Mouse (Mus musculus): ENCODE results near the gene Cd274.

The Cd274 gene

GRCm38 (mm10) chr19:29364076-29364475 lies 3.2 kb upstream of the Cd274 start:
- DNase-seq (ENCODE audit: low read depth, low spot score), result peak; percentile 46

DNA sequence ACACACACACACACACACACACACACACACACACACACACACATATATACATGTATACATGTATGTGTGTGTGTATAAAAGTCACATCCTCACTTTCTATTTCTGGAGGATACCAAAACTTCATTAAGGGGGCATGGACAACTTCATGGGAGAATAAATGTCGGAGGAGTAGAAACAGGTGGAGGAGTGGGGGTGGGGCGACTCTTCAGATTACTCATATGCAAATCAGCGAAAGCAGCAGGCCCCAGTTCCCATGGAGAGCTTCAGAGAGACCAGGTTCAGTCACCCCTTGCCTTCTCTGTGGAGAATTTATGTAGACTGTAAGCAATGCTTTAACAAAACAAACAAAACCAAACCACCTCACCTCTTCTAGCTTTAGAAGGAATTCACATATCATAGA lies 2.1 kb upstream of the Cd274 start:
- peak; percentile 79 for DNase-seq (ENCODE audit: low read depth, low spot score)

DNA sequence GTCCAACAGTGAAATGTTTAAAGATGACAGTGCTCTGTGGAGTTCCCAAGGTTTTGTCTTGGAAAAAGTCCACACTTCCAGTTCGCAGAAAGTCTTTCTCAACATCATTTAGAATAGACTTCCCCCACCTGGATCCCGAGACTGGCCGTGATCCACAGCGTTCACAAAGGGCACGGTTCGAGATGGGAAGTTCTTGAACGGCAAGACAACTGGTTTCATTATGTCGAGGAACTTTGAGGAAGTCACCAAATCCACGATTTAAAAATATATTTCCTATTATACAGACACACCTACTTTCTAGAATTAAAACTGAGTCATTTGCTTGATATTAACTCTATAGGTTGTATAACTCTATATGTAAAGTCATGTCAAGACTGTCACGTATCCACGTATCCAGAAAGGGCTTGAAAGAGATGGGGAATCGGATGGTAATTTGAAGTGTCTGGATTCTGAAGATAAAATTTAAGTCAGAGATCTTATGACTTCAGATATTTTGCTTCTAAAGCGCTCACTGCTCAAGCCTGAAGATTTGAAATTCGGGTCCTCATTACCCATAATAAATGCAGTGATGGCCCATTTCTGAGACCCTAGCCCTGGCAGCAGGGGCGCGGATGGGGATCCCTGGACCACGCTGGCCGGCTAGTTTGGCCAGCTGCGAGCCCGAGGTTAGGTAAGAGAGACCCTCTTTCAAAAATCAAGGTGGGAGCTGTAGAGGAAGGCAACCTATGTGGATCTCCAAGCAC lies 858 bp upstream of the Cd274 start:
- DNase-seq (ENCODE audit: low read depth, low spot score), result peak; percentile 20

GRCm38 (mm10) chr19:29368041-29368440 lies 786 bp downstream of the Cd274 start:
- peak; percentile 15 for DNase-seq (ENCODE audit: low read depth, low spot score)

GRCm38 (mm10) chr19:29368671-29369309 lies 1.5 kb downstream of the Cd274 start:
- peak; percentile 34 for DNase-seq (ENCODE audit: low read depth, low spot score)

GRCm38 (mm10) chr19:29370112-29370511 lies 2.9 kb downstream of the Cd274 start:
- DNase-seq (ENCODE audit: low read depth, low spot score), result peak; percentile 26

- DNase-seq (ENCODE audit: low read depth, low spot score), result peak; percentile 28
Measured at GRCm38 (mm10) chr19:29370545-29371283, 3.5 kb downstream of the Cd274 start.

- DNase-seq (ENCODE audit: low read depth, low spot score), result peak; percentile 71
Measured at GRCm38 (mm10) chr19:29371284-29372081, 4.2 kb downstream of the Cd274 start.

- DNase-seq (ENCODE audit: low read depth, low spot score), result no peak
Measured at GRCm38 (mm10) chr19:29372138-29372537, 4.9 kb downstream of the Cd274 start.

- peak; percentile 24 for DNase-seq (ENCODE audit: low read depth, low spot score)
Measured at GRCm38 (mm10) chr19:29372621-29373020, 5.4 kb downstream of the Cd274 start.

DNA sequence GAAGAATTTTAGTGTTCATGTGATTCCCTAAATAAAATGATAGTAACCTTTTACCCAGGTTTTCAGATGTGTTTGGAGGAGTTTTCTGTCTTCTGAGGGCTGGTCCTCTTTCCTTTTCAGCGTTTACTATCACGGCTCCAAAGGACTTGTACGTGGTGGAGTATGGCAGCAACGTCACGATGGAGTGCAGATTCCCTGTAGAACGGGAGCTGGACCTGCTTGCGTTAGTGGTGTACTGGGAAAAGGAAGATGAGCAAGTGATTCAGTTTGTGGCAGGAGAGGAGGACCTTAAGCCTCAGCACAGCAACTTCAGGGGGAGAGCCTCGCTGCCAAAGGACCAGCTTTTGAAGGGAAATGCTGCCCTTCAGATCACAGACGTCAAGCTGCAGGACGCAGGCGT lies 6.2 kb downstream of the Cd274 start:
- no peak for DNase-seq (ENCODE audit: low read depth, low spot score)

DNA sequence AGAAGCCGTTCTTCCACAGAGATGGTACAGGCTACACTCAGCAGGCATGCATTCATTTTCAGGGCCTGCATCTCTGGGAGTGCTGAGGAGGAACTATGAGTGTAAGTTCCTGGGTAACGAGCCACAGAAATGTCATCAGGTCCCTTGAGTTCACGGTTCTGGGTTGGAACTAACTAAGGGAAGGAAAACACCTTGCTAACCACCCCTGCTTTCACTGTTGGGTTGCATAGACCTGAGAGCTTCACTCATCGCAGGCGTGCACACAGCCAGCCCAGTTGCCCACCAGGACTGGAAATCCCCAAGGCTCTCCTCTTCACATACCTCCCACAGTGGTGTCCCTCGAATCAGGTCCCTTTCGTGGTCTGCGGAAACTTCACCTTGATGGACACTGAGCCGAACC lies 7.7 kb downstream of the Cd274 start:
- DNase-seq (ENCODE audit: low read depth, low spot score), result peak; percentile 25

DNA sequence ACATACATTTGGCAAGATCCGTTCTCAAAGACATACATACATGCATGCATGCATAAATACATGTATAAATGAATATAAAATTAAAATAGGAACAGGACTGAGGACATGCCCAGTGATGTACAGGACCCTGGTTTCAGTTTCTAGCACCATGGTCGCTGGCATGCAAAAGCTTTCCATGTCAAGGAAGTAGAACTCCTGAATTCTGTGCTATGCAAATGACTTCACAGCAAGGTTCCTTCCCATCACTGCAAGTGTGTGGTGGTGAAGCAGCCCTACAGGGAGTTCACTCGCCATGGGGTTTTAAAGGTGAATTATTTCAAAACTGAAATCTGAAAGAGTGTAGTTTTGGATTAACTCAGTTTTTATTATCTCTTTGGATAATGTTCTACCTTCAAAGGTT lies 9.1 kb downstream of the Cd274 start:
- no peak for DNase-seq (ENCODE audit: low read depth, low spot score)

DNA sequence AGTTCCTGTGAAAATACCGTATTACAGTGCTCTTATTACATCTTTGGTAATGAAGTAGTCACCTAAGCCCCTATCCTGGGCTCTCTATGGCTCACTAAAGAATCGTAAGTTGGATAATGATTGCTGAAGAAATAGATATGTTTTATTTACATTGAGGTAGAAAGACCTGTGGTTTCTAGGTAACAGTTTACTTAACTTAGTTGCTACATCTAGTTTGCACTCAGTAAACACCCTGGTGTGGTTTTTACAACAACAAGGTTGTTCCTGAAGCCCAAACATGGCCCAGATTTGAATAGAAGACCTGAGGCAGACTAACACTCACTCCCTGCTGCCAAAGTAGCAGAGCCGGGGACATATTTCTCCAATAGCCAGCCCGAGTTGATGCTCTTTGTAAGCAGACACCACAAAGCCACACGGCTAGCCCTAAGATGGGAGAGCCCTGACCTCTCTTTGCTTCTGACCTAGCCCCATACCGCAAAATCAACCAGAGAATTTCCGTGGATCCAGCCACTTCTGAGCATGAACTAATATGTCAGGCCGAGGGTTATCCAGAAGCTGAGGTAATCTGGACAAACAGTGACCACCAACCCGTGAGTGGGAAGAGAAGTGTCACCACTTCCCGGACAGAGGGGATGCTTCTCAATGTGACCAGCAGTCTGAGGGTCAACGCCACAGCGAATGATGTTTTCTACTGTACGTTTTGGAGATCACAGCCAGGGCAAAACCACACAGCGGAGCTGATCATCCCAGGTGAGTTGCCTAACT lies 12.8 kb downstream of the Cd274 start:
- no peak for DNase-seq (ENCODE audit: low read depth, low spot score)

DNA sequence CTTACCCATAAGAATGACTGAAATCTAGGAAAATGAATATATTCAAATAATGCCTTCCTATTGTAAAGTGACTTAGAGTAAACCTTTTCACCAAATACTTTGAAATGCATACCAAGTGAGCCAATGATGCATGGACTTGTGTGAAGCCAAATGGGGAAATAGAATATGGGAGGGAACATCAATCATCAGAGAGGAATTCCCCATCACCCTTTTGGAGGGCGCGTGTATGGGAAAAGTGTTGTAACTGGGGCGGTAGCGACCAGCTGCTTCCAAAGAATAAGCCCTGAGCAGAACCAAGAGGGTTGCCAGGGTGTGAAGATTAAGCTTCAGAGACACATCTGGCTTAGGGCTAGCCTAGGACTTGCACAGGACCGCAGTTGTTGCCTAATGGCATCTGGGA lies 16.1 kb downstream of the Cd274 start:
- DNase-seq (ENCODE audit: low read depth, low spot score), result no peak

DNA sequence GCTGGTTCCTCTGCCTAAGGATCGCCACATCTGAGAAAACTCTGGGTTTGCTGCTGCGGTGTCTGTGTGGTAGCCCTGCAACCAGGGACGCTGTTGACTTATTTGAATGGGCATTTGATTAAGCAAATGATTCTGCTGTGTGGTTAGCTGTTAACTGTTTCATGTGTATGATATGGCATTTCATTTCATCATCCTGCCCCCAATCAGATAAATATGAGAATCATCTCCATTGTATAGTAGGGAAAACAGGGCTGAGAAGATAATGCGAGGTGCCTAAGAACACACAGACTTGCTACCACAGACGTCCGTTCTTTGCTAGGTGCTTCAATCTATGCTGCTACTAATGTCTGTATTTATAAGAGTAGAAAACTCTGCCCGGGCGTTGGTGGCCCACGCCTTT lies 17.2 kb downstream of the Cd274 start:
- DNase-seq (ENCODE audit: low read depth, low spot score), result no peak

- DNase-seq (ENCODE audit: low read depth, low spot score), result no peak
Measured at GRCm38 (mm10) chr19:29384994-29385393, 17.7 kb downstream of the Cd274 start.

GRCm38 (mm10) chr19:29385822-29386221 lies 18.6 kb downstream of the Cd274 start:
- DNase-seq (ENCODE audit: low read depth, low spot score), result no peak

DNA sequence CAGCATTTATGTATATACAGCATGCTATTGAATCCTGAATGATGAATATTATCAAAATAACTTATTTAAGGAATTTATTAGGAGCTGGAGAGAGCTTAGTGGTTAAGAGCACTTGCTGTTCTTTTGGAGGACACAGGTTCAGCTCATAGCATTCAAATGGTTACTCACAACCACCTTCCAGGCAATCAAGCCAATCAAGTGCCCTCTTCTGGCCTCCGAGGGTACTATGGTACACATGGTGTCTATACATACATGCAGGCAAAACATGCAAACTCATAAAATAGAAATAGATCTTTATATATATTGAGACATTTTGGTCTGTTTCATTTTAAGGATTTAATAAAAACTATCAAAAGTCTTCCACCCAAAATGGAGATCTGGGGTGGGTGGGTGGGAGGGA lies 21.6 kb downstream of the Cd274 start:
- no peak for DNase-seq (ENCODE audit: low read depth, low spot score)

DNA sequence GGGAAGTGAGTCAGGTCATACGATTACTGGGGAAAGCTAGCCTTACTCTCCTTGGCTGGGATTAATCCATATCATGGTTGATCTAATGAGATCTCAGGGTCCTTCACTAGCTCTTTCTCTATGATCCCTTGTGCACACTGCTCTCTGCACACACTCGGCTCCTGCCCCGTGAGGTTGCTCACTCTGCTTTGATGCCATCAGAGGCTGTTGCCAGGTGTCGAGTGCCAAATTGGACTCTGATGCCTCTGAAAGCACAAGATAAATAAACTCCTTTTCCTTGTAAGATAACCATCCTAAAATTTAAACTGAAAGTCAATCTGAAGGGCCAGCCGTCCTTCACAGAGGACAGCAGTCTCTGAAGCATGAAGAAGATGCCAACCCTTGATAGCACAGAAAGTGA lies 23.2 kb downstream of the Cd274 start:
- DNase-seq (ENCODE audit: low read depth, low spot score), result no peak

DNA sequence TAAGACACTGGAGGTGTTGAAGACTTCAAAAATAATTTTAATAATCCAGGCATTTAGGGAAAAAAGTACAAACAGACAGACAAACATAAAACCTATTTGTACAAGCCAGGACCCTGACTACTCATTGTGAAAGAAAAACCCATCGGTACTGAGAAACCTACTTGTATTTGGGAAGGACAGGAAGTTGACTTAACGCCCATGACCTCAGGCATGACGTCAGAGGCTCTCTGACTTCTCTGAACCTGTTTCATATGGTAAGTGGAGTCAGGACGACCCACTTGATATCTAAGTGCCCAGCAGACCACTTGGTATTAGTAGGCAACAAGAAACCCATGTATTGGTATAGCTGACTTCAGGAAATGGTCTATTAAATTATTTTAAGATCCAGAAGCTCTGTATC lies 24.0 kb downstream of the Cd274 start:
- DNase-seq (ENCODE audit: low read depth, low spot score), result peak; percentile 50

All from CD4-positive helper T cell, adult 2 months (primary cell).